Mouse (Mus musculus): Measurements from ENCODE around the gene Eif2b5. TPM values are rescaled to one million over a fixed set of nuclear protein-coding genes. Genes with fewer than 3 reads are reported as not detected.

Gene Eif2b5
- 10 to 100 TPM; 50.6 to 52.9 TPM for total RNA-seq (2023)

GRCm38 (mm10) chr16:20498677-20499475 is at the start of gene Eif2b5:
Gene Eif2b5 (plus strand): TSS chr16:20498817.

GRCm38 (mm10) chr16:20516726-20517201 is 18.1 kb downstream of the Eif2b5 start, which contains the start of gene Dvl3:
Gene Dvl3 (plus strand): TSS chr16:20516982.

GRCm38 (mm10) chr16:20535296-20536080 is 36.9 kb downstream of the Eif2b5 start, which contains the start of gene Ap2m1:
Gene Ap2m1 (plus strand): TSS chr16:20535478.

GRCm38 (mm10) chr16:20548096-20548948 is 49.7 kb downstream of the Eif2b5 start, which contains the start of gene Abcf3:
Gene Abcf3 (plus strand): TSS chr16:20548577.

Other genes with a start within 250 kb of the Eif2b5 start
- gene Parl, start 196.4 kb upstream of the Eif2b5 start, total RNA-seq (2023): 10 to 100 TPM; 68.3 to 70.2 TPM
- under 1 TPM; 0.27 to 0.70 TPM for gene Cyp2ab1, start 173.4 kb upstream of the Eif2b5 start, total RNA-seq (2023)
- gene Abcc5, start 72.4 kb upstream of the Eif2b5 start, total RNA-seq (2023): 10 to 100 TPM; 74.4 to 79.5 TPM
- gene Dvl3, start 18.2 kb downstream of the Eif2b5 start, total RNA-seq (2023): 10 to 100 TPM; 42.8 to 42.9 TPM
- 100 to 1,000 TPM; 172 to 203 TPM for gene Ap2m1, start 36.7 kb downstream of the Eif2b5 start, total RNA-seq (2023)
- gene Abcf3, start 49.8 kb downstream of the Eif2b5 start, total RNA-seq (2023): 100 to 1,000 TPM in 1 of 2 experiments, 10 to 100 TPM in 1; 88.3 to 112 TPM
- gene Vwa5b2, start 90.7 kb downstream of the Eif2b5 start, total RNA-seq (2023): under 1 TPM in 1 of 2 experiments, not detected in 1; 0.33 TPM
- gene Eef1akmt4, start 112.8 kb downstream of the Eif2b5 start, total RNA-seq (2023): 10 to 100 TPM; 10.3 to 11.8 TPM
- gene Gm49333, start 112.8 kb downstream of the Eif2b5 start, total RNA-seq (2023): not detected
- gene Alg3, start 112.9 kb downstream of the Eif2b5 start, total RNA-seq (2023): 10 to 100 TPM; 11.3 to 13.0 TPM
- not detected for gene Camk2n2, start 122.5 kb downstream of the Eif2b5 start, total RNA-seq (2023)
- not detected for gene Ece2, start 131.0 kb downstream of the Eif2b5 start, total RNA-seq (2023)
- 100 to 1,000 TPM; 116 to 129 TPM for gene Psmd2, start 152.8 kb downstream of the Eif2b5 start, total RNA-seq (2023)
- gene Eif4g1, start 169.5 kb downstream of the Eif2b5 start, total RNA-seq (2023): 100 to 1,000 TPM; 305 to 311 TPM
- gene Fam131a, start 194.4 kb downstream of the Eif2b5 start, total RNA-seq (2023): 1 to 10 TPM; 2.2 to 2.5 TPM
- 10 to 100 TPM; 23.6 to 24.4 TPM for gene Polr2h, start 218.8 kb downstream of the Eif2b5 start, total RNA-seq (2023)
- 1 to 10 TPM; 3.0 to 4.6 TPM for gene Clcn2, start 218.9 kb downstream of the Eif2b5 start, total RNA-seq (2023)
- gene Chrd, start 234.3 kb downstream of the Eif2b5 start, total RNA-seq (2023): not detected
- gene Thpo, start 235.7 kb downstream of the Eif2b5 start, total RNA-seq (2023): not detected

Measured in T-cell, adult 66 days (primary cell).